Mouse (Mus musculus) monocyte, adult 5-6 weeks (primary cell): ENCODE measurements at regions not wholly inside any gene's neighbourhood (a gene's known extent, or its start where the extent isn't known, plus 50 kb on each side); places are given as distances from the start of the nearest gene placed in this dataset.

Experiments
- ATAC-seq: fragments of 153-309, 156-312 bp; replicated peaks from 2 replicates; pipeline ENCODE4 v1.8.0; 2017; ENCODE audit warnings: mild to moderate bottlenecking; ENCODE audit not compliant: low TSS enrichment, insufficient number of reproducible peaks, severe bottlenecking, poor library complexity, low FRiP score

DNA sequence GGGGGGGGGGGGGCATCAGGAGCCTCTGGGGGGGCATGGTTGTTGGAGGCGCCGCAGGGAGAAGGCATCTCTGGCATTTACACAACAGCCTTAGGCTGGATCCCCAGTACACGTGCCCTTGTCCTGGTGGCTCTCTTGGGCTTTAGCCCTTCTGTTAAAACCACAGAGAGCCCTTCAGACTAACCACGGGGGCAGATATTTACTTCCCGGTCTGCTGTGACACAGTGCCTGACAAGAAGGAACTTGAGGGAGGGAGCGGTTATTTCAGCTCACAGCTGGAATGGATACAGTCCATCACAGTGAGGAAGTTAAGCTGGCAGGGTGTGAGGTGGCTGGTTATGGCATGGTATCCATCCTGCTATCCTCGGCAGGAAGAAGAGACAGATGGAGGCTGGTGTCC lies 71.0 kb upstream of the Gm11733 start:
- peak; percentile 81 for ATAC-seq

DNA sequence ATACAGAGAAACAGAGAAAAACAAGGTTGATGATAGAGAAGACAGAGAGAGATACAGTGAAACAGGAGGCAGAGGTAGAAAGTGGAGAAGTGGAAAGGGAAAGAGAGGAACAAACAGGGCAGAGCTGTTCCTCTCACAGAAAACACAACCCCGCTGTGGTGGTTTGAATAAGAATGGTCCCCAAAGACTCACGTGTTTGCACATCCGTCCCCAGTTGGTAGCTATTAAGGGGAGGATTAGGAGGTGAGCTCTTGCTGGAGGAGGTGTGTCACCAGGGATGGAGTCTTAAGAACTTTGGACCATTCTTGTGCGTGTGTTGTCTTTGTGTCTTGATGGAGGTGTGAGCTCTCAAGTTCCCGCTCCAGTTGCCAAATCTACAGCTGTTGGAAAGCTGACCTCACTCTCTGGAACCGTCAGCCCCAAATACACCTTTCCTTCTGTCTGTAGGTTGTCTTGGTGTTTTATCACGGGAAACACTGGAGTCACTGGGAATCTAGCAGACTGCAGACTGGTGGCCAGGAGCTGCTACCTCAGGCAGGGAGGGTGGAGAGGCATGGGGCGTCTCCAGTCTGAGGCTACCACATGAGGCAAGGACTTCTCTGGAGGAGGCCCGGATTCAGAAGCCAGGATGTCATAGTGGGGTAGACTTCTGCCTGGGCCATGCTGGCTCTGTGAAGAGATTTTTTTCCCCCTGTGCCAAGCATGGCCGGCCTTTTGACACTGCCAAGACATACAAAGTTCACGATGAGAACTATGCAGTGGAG lies 70.0 kb upstream of the Gm11733 start:
- no peak; the same call in 1 of the 2 replicates for ATAC-seq

DNA sequence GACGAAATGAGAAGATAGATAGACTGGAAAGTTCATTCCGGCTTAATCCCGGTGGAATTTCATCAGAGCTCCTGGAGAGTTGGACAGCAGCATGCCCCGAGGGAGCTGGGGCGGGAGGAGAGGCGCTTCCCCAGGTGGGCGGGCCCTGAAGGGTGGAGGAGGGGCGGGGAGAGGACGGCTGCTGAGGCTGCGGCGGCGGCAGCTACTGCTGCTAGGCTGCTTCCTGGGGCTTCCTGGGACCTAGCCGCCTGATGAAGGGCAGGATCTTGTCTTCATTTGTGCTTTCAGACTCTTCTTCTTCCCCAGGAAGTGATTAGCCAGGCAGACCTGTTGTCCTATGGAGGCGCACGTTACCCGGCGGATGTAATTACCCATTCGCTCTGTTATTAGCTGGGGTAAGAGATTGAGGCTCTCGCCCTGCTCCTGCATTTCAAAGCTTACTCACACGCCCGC lies 69.3 kb upstream of the Gm11733 start:
- ATAC-seq, result no peak

DNA sequence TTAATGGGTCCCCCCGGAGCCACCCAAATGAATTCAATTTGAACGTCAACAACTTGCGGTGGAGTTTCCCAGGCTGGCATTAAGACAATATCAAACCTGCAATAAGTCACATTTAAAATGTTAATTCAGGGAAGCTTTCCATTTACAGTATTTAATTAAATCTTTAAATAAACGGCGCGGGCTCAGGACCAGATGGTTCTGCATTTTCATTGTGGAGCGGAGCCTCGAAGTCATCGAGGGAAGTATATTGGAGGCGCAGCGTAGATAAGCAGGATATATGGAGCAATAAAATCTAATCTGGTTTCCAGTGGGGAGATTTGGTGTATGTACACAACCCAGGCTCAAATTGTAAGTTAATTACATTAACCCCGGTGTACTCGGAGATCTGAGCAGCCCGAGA lies 68.7 kb upstream of the Gm11733 start:
- no peak for ATAC-seq

DNA sequence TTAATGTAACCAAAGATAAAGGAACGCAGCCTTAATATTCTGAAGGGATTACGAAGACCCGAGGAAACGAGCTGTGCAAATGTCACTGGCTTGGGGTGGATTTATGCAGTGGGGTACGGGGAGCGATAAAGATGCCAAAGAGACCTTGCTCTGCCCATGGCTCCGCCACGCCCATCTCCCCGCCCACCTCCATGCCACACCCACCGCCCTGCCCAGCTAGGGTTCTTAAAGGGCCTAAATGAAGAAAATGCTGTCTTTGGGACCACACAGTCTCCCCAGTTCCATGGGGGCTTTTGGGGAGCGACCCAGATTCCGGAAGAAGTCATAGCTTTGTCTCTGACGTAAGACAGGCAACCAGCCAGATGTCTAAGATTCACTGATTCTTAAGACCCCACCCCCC lies 68.2 kb upstream of the Gm11733 start:
- no peak for ATAC-seq

DNA sequence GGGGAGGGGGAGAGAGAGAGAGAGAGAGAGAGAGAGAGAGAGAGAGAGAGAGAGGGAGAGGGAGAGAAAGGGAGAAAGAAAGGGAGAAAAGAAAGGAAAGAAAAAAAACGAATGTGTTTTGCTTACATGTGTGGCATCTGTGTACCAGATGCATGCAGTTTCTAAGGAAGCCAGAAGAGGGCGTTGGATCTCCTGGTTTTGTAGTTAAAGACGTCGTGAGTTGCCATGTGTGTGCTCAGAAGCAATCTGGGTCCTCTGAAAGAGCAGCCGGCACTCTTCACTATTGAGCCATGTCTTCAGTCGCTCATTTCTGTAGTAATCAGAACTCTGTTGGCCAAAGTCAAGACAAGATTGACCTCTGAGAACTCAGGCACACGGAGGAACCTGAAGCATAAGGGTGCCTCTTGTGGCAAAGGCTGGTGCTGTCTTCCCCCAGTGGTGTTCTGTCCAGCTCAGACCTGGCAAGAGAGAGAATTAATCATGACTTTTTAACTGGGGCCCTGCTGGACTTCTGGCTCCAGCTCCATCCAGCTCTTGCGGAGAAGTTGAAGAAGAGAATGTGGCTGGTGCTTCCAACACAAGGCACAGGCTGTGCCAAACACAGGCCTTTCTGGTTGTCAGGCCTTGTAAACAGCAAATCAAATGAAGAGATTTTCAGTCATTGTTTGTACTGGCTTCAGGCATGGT lies 67.0 kb upstream of the Gm11733 start:
- ATAC-seq, result no peak

DNA sequence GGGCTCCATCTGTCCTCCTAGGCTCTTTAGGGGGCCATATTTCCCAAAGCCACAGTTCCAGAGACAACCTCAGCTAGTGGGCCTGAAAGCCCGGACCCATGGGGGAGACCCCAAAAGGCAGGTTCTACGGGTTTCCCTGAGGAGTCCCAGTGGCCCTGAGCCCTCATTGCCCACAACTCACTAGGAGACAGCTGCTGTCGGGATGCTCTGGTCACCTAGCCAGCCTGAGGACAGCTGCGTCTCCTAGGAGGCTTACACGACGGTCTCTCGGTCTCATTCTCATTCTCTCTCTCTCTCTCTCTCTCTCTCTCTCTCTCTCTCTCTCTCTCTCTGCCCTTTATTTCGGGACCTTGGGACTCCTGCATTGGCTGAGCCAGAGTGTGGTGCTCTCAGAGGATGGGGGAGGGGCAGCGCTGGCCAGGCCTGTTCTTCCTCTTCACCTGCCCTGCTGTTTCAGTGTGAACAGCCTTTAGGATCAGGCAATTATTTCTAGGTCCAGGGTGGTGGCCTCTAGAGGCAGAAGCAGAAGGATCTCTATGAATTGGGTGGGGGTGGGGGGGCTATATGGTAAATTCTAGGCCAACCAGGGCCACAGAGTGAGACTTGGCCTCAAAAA lies 66.1 kb upstream of the Gm11733 start:
- ATAC-seq, result no peak

DNA sequence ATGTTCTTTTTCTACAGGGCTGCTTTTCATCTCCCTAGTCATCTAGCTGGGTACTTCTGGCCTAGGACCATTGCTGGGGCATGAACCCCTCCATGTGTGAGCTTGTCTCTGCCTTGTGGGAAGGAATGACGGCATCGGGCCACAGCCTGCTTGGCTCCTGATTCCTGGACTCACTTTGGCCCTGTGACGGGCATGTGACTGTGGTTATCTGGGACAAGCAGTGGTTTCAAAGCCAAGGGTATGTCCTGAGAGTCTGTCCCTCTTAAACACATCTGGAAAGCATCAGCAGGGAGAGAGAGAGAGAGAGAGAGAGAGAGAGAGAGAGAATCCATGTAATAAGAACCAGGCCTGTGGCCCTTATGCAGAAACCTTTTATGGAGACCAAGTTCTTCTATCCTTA lies 65.2 kb upstream of the Gm11733 start:
- ATAC-seq, result no peak

DNA sequence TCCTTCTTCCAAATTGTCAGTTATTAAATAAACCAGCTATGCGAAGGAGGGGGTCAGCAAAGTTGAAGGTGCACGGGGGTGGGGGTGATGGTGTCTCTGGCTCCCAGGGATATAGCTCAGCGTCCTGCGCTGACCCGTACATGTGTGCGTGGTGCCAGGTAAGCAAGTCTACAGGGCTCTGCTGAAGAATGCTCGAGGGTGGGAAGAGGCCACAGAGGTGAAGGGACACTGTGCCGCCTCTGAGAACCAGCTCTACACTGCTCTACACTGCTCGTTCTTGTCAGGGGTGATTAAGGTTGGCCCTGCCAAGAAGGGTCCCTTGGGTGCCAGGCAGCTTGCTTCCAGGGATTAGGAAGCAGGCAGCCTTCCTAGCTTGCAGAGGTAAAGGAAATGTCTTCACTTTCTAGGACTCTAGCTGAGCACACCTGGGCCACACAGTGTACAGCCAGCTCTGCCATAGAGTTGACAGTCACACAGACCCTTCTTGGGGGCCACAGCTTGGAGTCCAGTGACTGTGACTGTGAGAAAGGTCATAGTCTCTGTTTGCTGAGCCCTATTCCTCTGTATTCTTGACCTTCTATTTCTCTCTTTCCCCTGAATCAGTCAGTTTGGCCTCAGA lies 64.7 kb upstream of the Gm11733 start:
- ATAC-seq, result no peak

DNA sequence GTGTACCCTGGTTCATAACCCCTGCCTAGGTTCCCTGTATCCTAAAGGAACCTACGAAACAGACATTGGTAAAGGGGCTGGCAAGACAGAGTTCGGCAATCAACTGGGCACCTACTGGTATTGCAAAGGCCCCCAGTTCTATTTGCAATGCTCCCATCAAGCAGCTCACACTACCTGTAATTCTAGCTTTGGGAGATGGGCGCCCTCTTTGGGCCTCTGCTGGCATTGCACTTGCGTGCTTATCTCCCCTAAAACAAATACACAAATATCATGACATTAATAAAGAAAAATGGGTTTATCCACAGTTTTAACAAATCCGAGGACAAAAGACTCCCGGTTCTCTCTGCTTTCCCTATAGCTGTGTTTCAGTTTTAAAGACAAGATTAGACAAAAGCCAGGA lies 61.5 kb upstream of the Gm11733 start:
- ATAC-seq, result no peak

DNA sequence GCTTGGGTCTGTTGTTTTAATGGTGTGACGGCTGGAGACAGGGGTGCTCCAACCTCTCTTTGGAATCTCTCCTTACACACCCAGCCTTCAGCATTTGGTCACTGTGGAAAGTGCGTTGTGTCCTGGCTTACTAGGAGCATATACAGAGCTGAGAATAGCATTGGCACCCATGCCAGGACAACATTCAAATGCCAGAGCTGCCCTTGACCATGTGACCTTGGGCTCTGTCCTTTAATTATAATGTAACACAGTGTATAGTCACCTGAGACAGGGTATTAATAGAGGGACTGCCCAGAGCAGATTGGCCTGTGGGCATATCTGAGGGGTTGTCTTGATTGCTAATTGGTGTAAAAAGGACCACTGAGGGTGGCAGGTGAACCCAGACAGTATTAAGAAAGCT lies 60.7 kb upstream of the Gm11733 start:
- no peak for ATAC-seq

DNA sequence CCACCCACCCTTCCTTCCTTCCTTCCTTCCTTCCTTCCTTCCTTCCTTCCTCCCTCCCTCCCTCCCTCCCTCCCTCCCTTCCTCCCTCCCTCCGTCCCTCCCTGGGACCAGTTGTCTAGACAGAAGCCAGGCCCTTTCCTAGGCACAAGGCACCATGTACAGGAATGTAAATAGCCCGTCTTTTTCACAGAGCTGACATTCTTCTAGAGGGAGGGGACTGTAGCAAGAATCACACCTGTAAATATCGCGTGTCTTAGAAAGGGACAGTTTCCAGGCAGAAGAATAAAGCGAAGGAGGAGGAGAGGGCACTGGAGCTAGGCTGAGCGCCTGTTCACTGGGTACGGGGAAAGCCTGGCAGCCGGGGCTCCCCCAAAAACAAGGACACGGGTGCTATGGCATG lies 58.7 kb upstream of the Gm11733 start:
- ATAC-seq, result no peak

DNA sequence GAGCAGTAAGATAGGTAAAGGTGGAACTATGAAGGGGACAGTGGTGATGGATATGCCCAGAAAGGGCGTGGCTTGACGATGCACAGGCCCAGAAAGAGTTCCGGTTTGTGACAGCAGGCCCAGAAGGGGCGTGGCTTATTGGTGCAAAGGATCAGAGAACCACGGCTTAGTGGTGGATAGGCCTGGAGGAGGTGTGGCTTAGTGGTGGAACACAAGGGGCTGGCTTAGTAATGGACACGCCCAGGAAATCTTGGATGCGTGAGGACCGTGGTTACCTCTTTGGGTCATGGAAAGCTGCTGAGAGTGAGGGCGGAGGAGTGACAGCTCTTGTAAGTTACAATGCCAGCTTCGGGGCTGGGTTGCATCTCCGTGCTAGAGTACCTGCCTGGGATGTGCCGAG lies 58.2 kb upstream of the Gm11733 start:
- 0 out of 2 replicates have a peak, but pooled peaks have one; percentile 47 for ATAC-seq

DNA sequence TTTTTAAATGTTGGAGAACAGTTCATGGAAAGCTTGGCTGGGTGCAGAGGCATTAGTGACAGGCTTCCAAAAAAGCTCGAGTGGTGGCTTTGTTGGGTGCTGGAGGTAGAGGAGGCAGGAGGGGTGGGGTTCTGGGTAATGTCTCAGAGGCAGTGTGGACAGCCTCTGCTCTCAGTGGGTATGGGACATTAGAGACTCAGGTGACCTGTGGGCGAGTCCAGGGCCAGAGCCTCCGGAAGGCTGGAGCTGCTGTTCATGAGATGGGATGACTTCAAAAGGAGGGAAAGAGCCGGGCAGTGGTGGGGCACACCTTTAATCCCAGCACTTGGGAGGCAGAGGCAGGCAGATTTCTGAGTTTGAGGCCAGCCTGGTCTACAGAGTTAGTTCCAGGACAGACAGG lies 57.5 kb upstream of the Gm11733 start:
- no peak for ATAC-seq

DNA sequence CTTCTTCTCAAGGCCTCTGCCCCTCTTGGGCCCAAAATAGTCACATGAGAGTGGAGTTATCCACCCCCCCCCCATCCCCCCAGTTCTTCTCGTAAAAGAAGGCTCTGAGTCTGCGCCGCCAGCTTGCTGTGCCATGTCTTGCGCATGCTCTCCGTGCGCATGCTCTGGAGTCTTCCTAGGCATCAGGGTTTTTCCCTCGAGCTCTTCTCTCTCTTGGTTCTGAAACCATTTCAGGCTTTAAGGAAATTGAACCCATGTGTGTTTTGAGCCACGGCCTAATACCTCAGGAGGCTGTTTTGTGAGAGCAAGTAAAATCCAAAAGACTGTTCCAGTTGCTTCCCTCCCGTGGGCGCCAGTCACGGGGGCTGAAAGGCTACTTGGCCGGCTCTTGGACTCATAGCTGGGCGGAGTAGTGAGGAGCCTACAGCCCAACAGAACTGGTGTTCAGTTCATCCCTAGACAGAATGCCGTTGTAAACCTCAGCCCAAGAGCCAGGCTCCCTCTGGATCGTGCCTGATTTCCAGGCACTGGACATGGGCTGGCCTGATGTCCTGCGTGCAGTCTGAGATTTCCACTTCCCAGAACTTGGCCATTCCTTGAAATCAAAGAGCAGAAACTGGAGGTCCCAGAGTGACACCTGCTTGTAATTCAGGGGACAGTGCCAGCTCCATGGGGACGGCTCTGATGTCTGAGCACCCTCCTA lies 56.2 kb upstream of the Gm11733 start:
- ATAC-seq, result no peak

DNA sequence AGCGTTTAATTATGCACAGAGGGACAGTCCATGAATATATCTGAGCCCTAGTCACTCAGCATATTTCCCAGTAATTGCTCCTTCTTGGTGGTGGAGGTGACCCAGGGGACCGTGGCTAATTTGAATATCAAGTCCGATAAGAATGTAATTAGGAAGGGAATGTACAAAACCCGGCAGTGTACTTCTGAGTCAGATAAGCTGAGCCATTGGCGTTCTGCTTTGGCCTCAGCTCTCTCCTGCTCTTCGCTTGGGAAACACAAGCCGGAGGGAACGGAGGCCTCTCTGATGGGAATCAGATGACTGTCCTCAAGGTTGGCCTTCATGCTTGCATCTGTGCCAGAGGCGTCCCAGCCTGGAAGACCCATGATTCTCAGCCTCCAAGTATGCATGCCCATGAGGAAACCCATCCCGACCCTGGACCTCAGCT lies 54.8 kb upstream of the Gm11733 start:
- no peak for ATAC-seq

DNA sequence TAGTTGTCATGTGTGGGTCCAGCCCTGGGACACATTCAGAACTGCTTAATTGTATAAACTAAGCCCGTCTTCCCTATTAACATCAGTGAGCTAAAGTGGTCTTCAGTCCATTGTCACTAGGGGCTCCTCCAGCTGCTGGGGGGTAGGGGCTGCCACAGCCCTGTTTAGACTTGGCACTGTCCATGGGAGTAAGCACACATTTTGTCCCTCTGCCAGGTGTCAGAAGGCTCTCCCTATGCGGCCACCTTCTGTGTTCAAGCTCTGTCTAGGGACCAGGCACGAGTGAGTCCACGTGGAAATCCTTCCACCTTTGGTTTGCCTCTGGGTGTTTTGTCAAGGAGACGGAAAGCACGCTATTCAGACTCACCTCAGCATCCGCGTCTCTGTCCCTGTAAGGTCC lies 54.3 kb upstream of the Gm11733 start:
- ATAC-seq, result no peak

DNA sequence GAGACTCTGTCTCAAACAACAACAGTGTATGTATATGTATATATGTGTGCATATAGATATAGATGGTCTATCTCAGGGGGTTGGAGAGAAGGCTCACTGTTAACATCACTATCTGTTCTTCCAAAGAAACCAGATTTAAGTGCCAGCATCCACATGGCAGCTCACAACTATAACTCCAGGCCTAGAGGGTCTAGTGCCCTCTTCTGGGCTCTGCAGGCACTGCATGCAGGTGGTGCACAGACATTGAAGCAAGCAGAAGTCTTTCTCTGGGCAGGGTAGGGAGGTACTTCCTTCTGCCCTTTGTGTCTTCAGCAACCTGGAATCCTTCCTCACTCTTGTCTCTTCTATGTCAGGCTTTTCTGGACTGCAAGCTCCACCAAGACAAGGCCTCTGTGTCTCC lies 50.1 kb upstream of the Gm11733 start:
- no peak for ATAC-seq
